Mouse (Mus musculus) C2C12 (cell line): ENCODE results near the gene Sept7.

Source experiments
- CEBPB ChIP-seq: IDR thresholded peaks from one replicate; pipeline ENCODE4 v1.6.1; 2011; ENCODE audit warnings: low read depth, mild to moderate bottlenecking, control low read depth, moderate library complexity
- CTCF ChIP-seq: IDR thresholded peaks from one replicate; pipeline ENCODE4 v1.5.1; 2011; ENCODE audit not compliant: control insufficient read depth, insufficient read depth, insufficient read length
- MYOD1 ChIP-seq: IDR thresholded peaks from one replicate; pipeline ENCODE4 v1.6.1; 2011; ENCODE audit warnings: low read depth; ENCODE audit not compliant: control insufficient read depth, insufficient read length
- USF1 ChIP-seq: IDR thresholded peaks from one replicate; pipeline ENCODE4 v1.6.1; 2011; ENCODE audit warnings: low read depth, mild to moderate bottlenecking, control low read depth, moderate library complexity

GRCm38 (mm10) chr9:25357589-25357988 lies 105.3 kb downstream of the Sept7 start:
- TF ChIP-seq USF1 (no peak), CTCF (no peak), MYOD1 (no peak), CEBPB (no peak)
